10 mouse cellular contexts compared by ENCODE assay signal in genomic region chr14:61274414-61275198, GRCm38 (mm10). TPM values are rescaled to one million over a fixed set of nuclear protein-coding genes. Genes with fewer than 3 reads are reported as not detected.
DNase-seq lines count a peak whose midpoint lies in the region; ATAC-seq and TF ChIP-seq lines count a peak whose summit lies in the region.
"Had no signal": no experiment of that assay in that cellular context is flagged by ENCODE, and none has a peak within 500 bp of the region (broad histone marks: within the 10 kb centered on the region; RNA-seq: fewer than 3 reads in every experiment).

No protein-coding gene starts in this region.

- H3K9me3 ChIP-seq in lung, embryonic 15.5 days: no peaks in the 10 kb centered on the region
- H3K9me3 ChIP-seq in forebrain, embryonic 16.5 days (ENCODE audit: control insufficient read depth, low read length): no peaks in the 10 kb centered on the region
- no peaks in the 10 kb centered on the region for H3K9me3 ChIP-seq in liver, embryonic 15.5 days (replicated peaks)
- no peaks in the 10 kb centered on the region for H3K9me3 ChIP-seq in stomach, embryonic 15.5 days

- DNase-seq in lung, postnatal 4 days: no peak
- no peak for DNase-seq in layer of hippocampus, postnatal 10 days (ENCODE audit: low spot score in 2 of 2)
- DNase-seq in layer of hippocampus, adult 2 months (ENCODE audit: low spot score in 2 of 2): no peak
- DNase-seq in adipocyte (ENCODE audit: low spot score): no peak
- DNase-seq: cerebellum, adult 8-10 months; right cerebral cortex, postnatal 14 days had no signal

- H3K4me1 ChIP-seq in lung, embryonic 15.5 days: peaks cover 7% of the 10 kb centered on the region; the same call in 1 of the 2 replicates
- peaks cover 8% of the 10 kb centered on the region for H3K4me1 ChIP-seq in forebrain, embryonic 16.5 days (replicated peaks; ENCODE audit: control insufficient read depth, insufficient read depth, low read length)
- no peaks in the 10 kb centered on the region; the same call in none of the 2 replicates for H3K4me1 ChIP-seq in liver, embryonic 15.5 days (replicated peaks)
- peaks cover 14% of the 10 kb centered on the region; the same call in 1 of the 2 replicates for H3K4me1 ChIP-seq in stomach, embryonic 15.5 days

- H3K4me2 ChIP-seq in lung, embryonic 15.5 days: peak overlapping the region; percentile 44
- peak overlapping the region; percentile 40 for H3K4me2 ChIP-seq in forebrain, embryonic 16.5 days (ENCODE audit: low read length)
- peak overlapping the region; percentile 33 for H3K4me2 ChIP-seq in liver, embryonic 15.5 days
- H3K4me2 ChIP-seq in stomach, embryonic 15.5 days: peak overlapping the region; percentile 48

- no peak for TF ChIP-seq CTCF in layer of hippocampus, adult 2 months (conservative IDR thresholded peaks at IDR 0.05)

- H3K36me3 ChIP-seq in lung, embryonic 15.5 days: no peaks in the 10 kb centered on the region
- H3K36me3 ChIP-seq in forebrain, embryonic 16.5 days (ENCODE audit: control insufficient read depth, insufficient read depth): no peaks in the 10 kb centered on the region
- H3K36me3 ChIP-seq in liver, embryonic 15.5 days (replicated peaks): no peaks in the 10 kb centered on the region
- no peaks in the 10 kb centered on the region for H3K36me3 ChIP-seq in stomach, embryonic 15.5 days

- peaks cover 46% of the 10 kb centered on the region for H3K27me3 ChIP-seq in lung, embryonic 15.5 days
- H3K27me3 ChIP-seq in forebrain, embryonic 16.5 days (replicated peaks; ENCODE audit: control insufficient read depth, insufficient read depth, low read length): peaks cover 9% of the 10 kb centered on the region; the same call in 1 of the 2 replicates
- peaks cover 66% of the 10 kb centered on the region for H3K27me3 ChIP-seq in liver, embryonic 15.5 days
- H3K27me3 ChIP-seq in stomach, embryonic 15.5 days (replicated peaks): peaks cover 17% of the 10 kb centered on the region

- no peak overlapping the region for H3K27ac ChIP-seq in lung, embryonic 15.5 days
- H3K27ac ChIP-seq in forebrain, embryonic 16.5 days (ENCODE audit: low read length): no peak overlapping the region
- no peak overlapping the region for H3K27ac ChIP-seq in liver, embryonic 15.5 days (replicated peaks)
- H3K27ac ChIP-seq in stomach, embryonic 15.5 days: no peak overlapping the region
- no peak overlapping the region for H3K27ac ChIP-seq in layer of hippocampus, adult 2 months

- peak overlapping the region; percentile 21 for H3K4me3 ChIP-seq in lung, embryonic 15.5 days
- peak overlapping the region; percentile 13 for H3K4me3 ChIP-seq in forebrain, embryonic 16.5 days (replicated peaks; ENCODE audit: low read length)
- H3K4me3 ChIP-seq in liver, embryonic 15.5 days (replicated peaks): no peak overlapping the region
- H3K4me3 ChIP-seq in stomach, embryonic 15.5 days (replicated peaks): peak overlapping the region; percentile 19
- H3K4me3 ChIP-seq in layer of hippocampus, adult 2 months: no peak overlapping the region

- no peak overlapping the region for H3K9ac ChIP-seq in lung, embryonic 15.5 days
- no peak overlapping the region; the same call in 1 of the 2 replicates for H3K9ac ChIP-seq in forebrain, embryonic 16.5 days (replicated peaks; ENCODE audit: low read depth, low read length)
- H3K9ac ChIP-seq in liver, embryonic 15.5 days: no peak overlapping the region
- no peak overlapping the region for H3K9ac ChIP-seq in stomach, embryonic 15.5 days

- ATAC-seq in lung, embryonic 15.5 days (ENCODE audit: borderline replicate concordance, extremely low read depth, low FRiP score, low TSS enrichment): no peak
- no peak for ATAC-seq in forebrain, embryonic 16.5 days
- ATAC-seq in liver, embryonic 15.5 days (ENCODE audit: insufficient read depth): no peak
- no peak for ATAC-seq in stomach, embryonic 15.5 days (ENCODE audit: insufficient read depth, low FRiP score, low read depth)

- 5% methylated on average over 38 of the region's 38 CpGs for WGBS in lung, embryonic 15.5 days
- 10% methylated on average over 38 of the region's 38 CpGs for WGBS in forebrain, embryonic 16.5 days
- 8% methylated on average over 38 of the region's 38 CpGs for WGBS in liver, embryonic 15.5 days (ENCODE audit: insufficient replicate concordance)
- WGBS in stomach, embryonic 15.5 days: 5% methylated on average over 38 of the region's 38 CpGs

RNA-seq across cellular contexts. Expression of gene Sgcg, which starts 16.3 kb away (rescaled TPM):
- 1.3 and 1.4 TPM in 2 replicates for polyA plus RNA-seq in lung, embryonic 15.5 days (2015; fragmentation: Nextera tagmentation; extraction: Ambion mirVana)
- polyA plus RNA-seq in forebrain, embryonic 16.5 days (2015; fragmentation: Nextera tagmentation; extraction: Ambion mirVana): 0.22 and 0.24 TPM in 2 replicates
- 0.66 and 0.93 TPM in 2 replicates for polyA plus RNA-seq in liver, embryonic 15.5 days (2015; fragmentation: Nextera tagmentation; extraction: Ambion mirVana)
- 0.78 and 1.3 TPM in 2 replicates for polyA plus RNA-seq in stomach, embryonic 15.5 days (2015; fragmentation: Nextera tagmentation; extraction: Ambion mirVana)
- total RNA-seq in layer of hippocampus, postnatal 10 days (2021): under 1 TPM; 0.33 to 0.41 TPM
- under 1 TPM in 1 of 2 experiments, not detected in 1; 0.28 TPM for total RNA-seq in layer of hippocampus, adult 2 months (2021)

RNA-seq across cellular contexts. Expression of gene Arl11, which starts 34.9 kb away (rescaled TPM):
- polyA plus RNA-seq in lung, embryonic 15.5 days (2015; fragmentation: Nextera tagmentation; extraction: Ambion mirVana): 0.88 and 1.1 TPM in 2 replicates
- 0.24 and 0.39 TPM in 2 replicates for polyA plus RNA-seq in forebrain, embryonic 16.5 days (2015; fragmentation: Nextera tagmentation; extraction: Ambion mirVana)
- polyA plus RNA-seq in liver, embryonic 15.5 days (2015; fragmentation: Nextera tagmentation; extraction: Ambion mirVana): 2.5 and 2.6 TPM in 2 replicates
- 1.0 and 1.2 TPM in 2 replicates for polyA plus RNA-seq in stomach, embryonic 15.5 days (2015; fragmentation: Nextera tagmentation; extraction: Ambion mirVana)
- total RNA-seq in layer of hippocampus, postnatal 10 days (2021): under 1 TPM; 0.51 to 0.73 TPM
- total RNA-seq in layer of hippocampus, adult 2 months (2021): under 1 TPM; 0.32 to 0.41 TPM

Comparison
In these comparisons a context has a peak if more than half of its experiments do, and no peak if none do; other contexts are left out.
1. H3K4me3 ChIP-seq: peak in lung, embryonic 15.5 days (single experiment), forebrain, embryonic 16.5 days (single experiment) and stomach, embryonic 15.5 days (single experiment); none in liver, embryonic 15.5 days (single experiment) and layer of hippocampus, adult 2 months (single experiment).
2. Peak in every context shown above with its lines, with median percentiles within 50 percentile points of each other: H3K4me2 ChIP-seq.